Mouse (Mus musculus): ENCODE data around the gene Gpx2. TPM values are rescaled to one million over a fixed set of nuclear protein-coding genes. Genes with fewer than 3 reads are reported as not detected.

Gpx2 gene
- not detected in 2 replicates for polyA plus RNA-seq (2014; fragmentation: Nextera tagmentation; extraction: Ambion mirVana)

DNA sequence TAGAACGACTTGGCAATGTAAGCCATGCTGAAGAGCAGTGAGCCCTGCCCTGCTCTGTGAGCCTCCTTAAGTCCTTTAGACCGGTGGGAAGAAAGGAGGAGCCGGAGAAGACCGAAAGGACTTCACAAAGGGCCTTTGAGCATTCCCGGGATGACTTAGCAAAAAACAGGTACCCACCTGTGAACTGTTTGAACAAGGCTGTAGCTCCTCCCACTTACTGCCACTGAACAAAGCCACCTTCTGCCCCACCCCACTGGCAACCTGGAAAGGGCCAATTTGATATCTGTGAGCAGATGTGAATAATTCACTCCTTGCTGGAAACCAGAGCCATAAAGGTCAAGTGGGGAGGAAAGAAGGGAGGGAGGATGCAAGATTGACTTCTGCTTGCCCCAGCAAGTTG, at the start of gene Gpx2:
TSS of gene Gpx2 (minus strand) at position 205 of the 400 bp plus-strand sequence.
- DNase-seq (ENCODE audit: low spot score) = no peak

DNA sequence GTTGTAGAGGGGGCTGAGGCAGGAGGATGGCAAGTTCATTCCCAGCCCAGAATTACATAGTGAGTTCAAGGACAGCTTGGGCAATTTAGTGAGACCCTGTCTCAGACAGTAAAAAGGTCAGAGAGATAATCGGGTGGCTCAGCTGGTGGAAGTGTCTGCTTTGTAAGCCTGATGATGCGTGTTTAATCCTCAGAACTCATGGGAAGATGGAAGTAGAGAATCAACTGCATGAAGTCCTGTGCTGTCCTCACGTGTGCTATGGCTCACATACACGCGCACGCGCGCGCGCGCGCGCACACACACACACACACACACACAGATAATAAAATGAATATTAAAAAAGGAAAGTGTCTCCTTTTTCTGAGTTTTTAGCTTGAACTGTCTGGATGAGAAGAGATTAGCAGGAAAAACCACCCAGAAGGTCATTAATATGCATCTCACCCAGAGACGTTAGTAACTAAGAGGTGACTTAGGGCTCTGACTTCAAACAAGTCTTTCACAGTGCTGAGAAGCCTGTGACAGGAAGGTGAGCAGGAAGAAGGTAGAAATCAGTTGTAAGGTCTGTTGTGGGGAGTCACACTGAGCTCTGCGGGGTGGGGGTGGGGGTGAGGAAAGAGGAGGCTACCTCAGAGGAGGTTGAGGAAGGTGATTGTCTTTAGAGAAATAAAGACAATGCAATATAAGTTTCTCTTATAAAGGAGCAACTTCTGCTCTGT, 49.1 kb upstream of the Gpx2 start:
- Histone ChIP-seq H3K27ac (ENCODE audit: low read depth, low read length) (no peak overlapping the region), H3K4me3 (ENCODE audit: low read depth, low read length) (no peak overlapping the region), H3K9me3 (ENCODE audit: control insufficient read depth, low read length) (no peaks in the 10 kb centered on the region), H3K9ac (ENCODE audit: low read depth, low read length) (no peak overlapping the region), H3K27me3 (replicated peaks; ENCODE audit: control insufficient read depth, insufficient read depth, low read length) (no peaks in the 10 kb centered on the region), H3K36me3 (ENCODE audit: control insufficient read depth, insufficient read depth, low read length) (no peaks in the 10 kb centered on the region), H3K4me2 (no peak overlapping the region), H3K4me1 (replicated peaks; ENCODE audit: control insufficient read depth, insufficient read depth, low read length) (no peaks in the 10 kb centered on the region)
- WGBS = 88% methylated on average over 15 of the region's 15 CpGs
- DNase-seq (ENCODE audit: low spot score) (no peak), ATAC-seq (replicated peaks; ENCODE audit: low FRiP score) (no peak)

More for the DNA sequence above, at the start of gene Gpx2:
- no peaks in the 10 kb centered on the region for H3K36me3 ChIP-seq (ENCODE audit: control insufficient read depth, insufficient read depth, low read length)
- no peak for ATAC-seq (replicated peaks; ENCODE audit: low FRiP score)
- no peak within 1 kb of the TSS for H3K4me2 ChIP-seq
- H3K4me1 ChIP-seq (replicated peaks; ENCODE audit: control insufficient read depth, insufficient read depth, low read length) = no peaks in the 10 kb centered on the region
- 70% methylated on average over 5 of the region's 5 CpGs for WGBS
- H3K9me3 ChIP-seq (ENCODE audit: control insufficient read depth, low read length) = no peaks in the 10 kb centered on the region
- peaks cover 6% of the 10 kb centered on the region for H3K27me3 ChIP-seq (replicated peaks; ENCODE audit: control insufficient read depth, insufficient read depth, low read length)
- H3K9ac ChIP-seq (ENCODE audit: low read depth, low read length) = no peak within 1 kb of the TSS
- no peak within 1 kb of the TSS for H3K27ac ChIP-seq (ENCODE audit: low read depth, low read length)
- no peak within 1 kb of the TSS for H3K4me3 ChIP-seq (ENCODE audit: low read depth, low read length)

GRCm38 (mm10) chr12:76840081-76840480, 44.7 kb upstream of the Gpx2 start:
- no peak overlapping the region for H3K9ac ChIP-seq (ENCODE audit: low read depth, low read length)
- DNase-seq (ENCODE audit: low spot score) (no peak), ATAC-seq (replicated peaks; ENCODE audit: low FRiP score) (no peak)
- no peak overlapping the region for H3K27ac ChIP-seq (ENCODE audit: low read depth, low read length)
- no peaks in the 10 kb centered on the region for H3K36me3 ChIP-seq (ENCODE audit: control insufficient read depth, insufficient read depth, low read length)
- H3K4me1 ChIP-seq (replicated peaks; ENCODE audit: control insufficient read depth, insufficient read depth, low read length) = peaks cover 11% of the 10 kb centered on the region; the same call in 1 of the 2 replicates
- no peaks in the 10 kb centered on the region for H3K27me3 ChIP-seq (replicated peaks; ENCODE audit: control insufficient read depth, insufficient read depth, low read length)
- no peak overlapping the region for H3K4me3 ChIP-seq (ENCODE audit: low read depth, low read length)
- no peaks in the 10 kb centered on the region for H3K9me3 ChIP-seq (ENCODE audit: control insufficient read depth, low read length)
- no peak overlapping the region for H3K4me2 ChIP-seq
- 63% methylated on average over 6 of the region's 6 CpGs for whole genome bisulfite sequencing

GRCm38 (mm10) chr12:76839298-76839697, 43.9 kb upstream of the Gpx2 start:
- H3K9me3 ChIP-seq (ENCODE audit: control insufficient read depth, low read length) = no peaks in the 10 kb centered on the region
- no peak for ATAC-seq (replicated peaks; ENCODE audit: low FRiP score)

GRCm38 (mm10) chr12:76837844-76838650, 42.7 kb upstream of the Gpx2 start:
- peak overlapping the region; percentile 71 for H3K4me2 ChIP-seq
- peak overlapping the region; percentile 50; the same call in 1 of the 2 replicates for H3K27ac ChIP-seq (ENCODE audit: low read depth, low read length)
- no peaks in the 10 kb centered on the region for H3K36me3 ChIP-seq (ENCODE audit: control insufficient read depth, insufficient read depth, low read length)
- H3K9ac ChIP-seq (ENCODE audit: low read depth, low read length) = peak overlapping the region; percentile 79
- ATAC-seq (replicated peaks; ENCODE audit: low FRiP score) = peak; percentile 39
- H3K27me3 ChIP-seq (replicated peaks; ENCODE audit: control insufficient read depth, insufficient read depth, low read length) = no peaks in the 10 kb centered on the region
- no peaks in the 10 kb centered on the region for H3K9me3 ChIP-seq (ENCODE audit: control insufficient read depth, low read length)
- peak overlapping the region; percentile 76 for H3K4me3 ChIP-seq (ENCODE audit: low read depth, low read length)
- no peak for DNase-seq (ENCODE audit: low spot score)
- peaks cover 11% of the 10 kb centered on the region; the same call in 1 of the 2 replicates for H3K4me1 ChIP-seq (replicated peaks; ENCODE audit: control insufficient read depth, insufficient read depth, low read length)
- 10% methylated on average over 21 of the region's 21 CpGs for WGBS

More at GRCm38 (mm10) chr12:76839298-76839697, 43.9 kb upstream of the Gpx2 start:
- Histone ChIP-seq H3K36me3 (ENCODE audit: control insufficient read depth, insufficient read depth, low read length) (no peaks in the 10 kb centered on the region), H3K9ac (ENCODE audit: low read depth, low read length) (no peak overlapping the region), H3K4me3 (ENCODE audit: low read depth, low read length) (no peak overlapping the region), H3K4me2 (no peak overlapping the region), H3K27ac (ENCODE audit: low read depth, low read length) (no peak overlapping the region), H3K27me3 (replicated peaks; ENCODE audit: control insufficient read depth, insufficient read depth, low read length) (no peaks in the 10 kb centered on the region), H3K4me1 (replicated peaks; ENCODE audit: control insufficient read depth, insufficient read depth, low read length) (peaks cover 11% of the 10 kb centered on the region; the same call in 1 of the 2 replicates)
- no peak for DNase-seq (ENCODE audit: low spot score)
- WGBS = 87% methylated on average over 4 of the region's 4 CpGs

GRCm38 (mm10) chr12:76837101-76837843, 41.9 kb upstream of the Gpx2 start:
- Histone ChIP-seq H3K4me2 (peak overlapping the region; percentile 71), H3K27ac (ENCODE audit: low read depth, low read length) (peak overlapping the region; percentile 50; the same call in 1 of the 2 replicates), H3K9ac (ENCODE audit: low read depth, low read length) (peak overlapping the region; percentile 79), H3K9me3 (ENCODE audit: control insufficient read depth, low read length) (no peaks in the 10 kb centered on the region), H3K27me3 (replicated peaks; ENCODE audit: control insufficient read depth, insufficient read depth, low read length) (no peaks in the 10 kb centered on the region), H3K36me3 (ENCODE audit: control insufficient read depth, insufficient read depth, low read length) (no peaks in the 10 kb centered on the region), H3K4me3 (ENCODE audit: low read depth, low read length) (peak overlapping the region; percentile 76), H3K4me1 (replicated peaks; ENCODE audit: control insufficient read depth, insufficient read depth, low read length) (peaks cover 11% of the 10 kb centered on the region; the same call in 1 of the 2 replicates)
- under 1% methylated on average over 43 of the region's 43 CpGs for WGBS
- DNase-seq (ENCODE audit: low spot score) = peak; percentile 96
- peak; percentile 99 for ATAC-seq (replicated peaks; ENCODE audit: low FRiP score)

GRCm38 (mm10) chr12:76832704-76833103, 37.4 kb upstream of the Gpx2 start:
- DNase-seq (ENCODE audit: low spot score) = no peak
- no peaks in the 10 kb centered on the region for H3K27me3 ChIP-seq (replicated peaks; ENCODE audit: control insufficient read depth, insufficient read depth, low read length)

DNA sequence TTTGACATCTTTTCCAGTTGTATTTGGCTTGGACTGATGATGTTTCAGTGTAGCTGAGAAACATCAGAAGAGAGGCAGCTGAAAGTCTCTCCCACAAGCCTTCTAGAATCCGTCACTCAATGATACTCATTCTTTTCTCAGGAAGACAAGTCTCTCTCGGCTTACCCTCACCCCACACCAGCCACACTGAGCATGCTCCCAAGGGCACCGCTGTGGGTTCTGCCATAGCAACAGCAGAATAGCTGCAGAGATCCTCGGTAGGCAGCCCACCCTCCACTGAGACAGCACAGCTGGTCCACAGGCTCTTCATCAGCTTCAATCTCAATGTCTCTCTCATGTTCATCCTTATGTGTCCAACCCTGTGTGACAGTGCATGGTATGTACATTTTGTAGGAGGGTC, 29.9 kb upstream of the Gpx2 start:
- Histone ChIP-seq H3K9ac (ENCODE audit: low read depth, low read length) (no peak overlapping the region), H3K4me1 (replicated peaks; ENCODE audit: control insufficient read depth, insufficient read depth, low read length) (no peaks in the 10 kb centered on the region; the same call in 1 of the 2 replicates), H3K9me3 (ENCODE audit: control insufficient read depth, low read length) (no peaks in the 10 kb centered on the region), H3K4me3 (ENCODE audit: low read depth, low read length) (no peak overlapping the region), H3K27ac (ENCODE audit: low read depth, low read length) (no peak overlapping the region), H3K27me3 (replicated peaks; ENCODE audit: control insufficient read depth, insufficient read depth, low read length) (peaks cover 51% of the 10 kb centered on the region), H3K36me3 (ENCODE audit: control insufficient read depth, insufficient read depth, low read length) (no peaks in the 10 kb centered on the region), H3K4me2 (no peak overlapping the region)
- ATAC-seq (replicated peaks; ENCODE audit: low FRiP score) = no peak
- DNase-seq (ENCODE audit: low spot score) = no peak
- 66% methylated on average over 4 of the region's 4 CpGs for WGBS

More at GRCm38 (mm10) chr12:76832704-76833103, 37.4 kb upstream of the Gpx2 start:
- H3K36me3 ChIP-seq (ENCODE audit: control insufficient read depth, insufficient read depth, low read length) = no peaks in the 10 kb centered on the region
- no peaks in the 10 kb centered on the region for H3K9me3 ChIP-seq (ENCODE audit: control insufficient read depth, low read length)
- ATAC-seq (replicated peaks; ENCODE audit: low FRiP score) = no peak
- H3K9ac ChIP-seq (ENCODE audit: low read depth, low read length) = no peak overlapping the region
- H3K4me3 ChIP-seq (ENCODE audit: low read depth, low read length) = no peak overlapping the region
- H3K27ac ChIP-seq (ENCODE audit: low read depth, low read length) = no peak overlapping the region
- WGBS = 4% methylated on average over 3 of the region's 3 CpGs
- no peak overlapping the region for H3K4me2 ChIP-seq
- H3K4me1 ChIP-seq (replicated peaks; ENCODE audit: control insufficient read depth, insufficient read depth, low read length) = peaks cover 4% of the 10 kb centered on the region; the same call in 1 of the 2 replicates

Data from liver, embryonic 11.5 days (tissue).